Mouse (Mus musculus) natural killer cell, adult 2 months (primary cell): ENCODE measurements around the gene Tenm3.

Experiments used
- DNase-seq, 2 experiments: peaks; one replicate each; pipeline ENCODE4 v3.0.0; 2022; ENCODE audit warnings: low spot score in 2 of 2

Gene Tenm3

GRCm38 (mm10) chr8:48579732-48580131 lies 264.0 kb downstream of the Tenm3 start:
- no peak for DNase-seq

GRCm38 (mm10) chr8:48579144-48579543 lies 264.6 kb downstream of the Tenm3 start:
- no peak for DNase-seq

GRCm38 (mm10) chr8:48572941-48573340 lies 270.8 kb downstream of the Tenm3 start:
- no peak for DNase-seq

- DNase-seq: no peak
Observed at GRCm38 (mm10) chr8:48572345-48572744, 271.4 kb downstream of the Tenm3 start.

GRCm38 (mm10) chr8:48568608-48569007 lies 275.1 kb downstream of the Tenm3 start:
- DNase-seq: no peak

- DNase-seq: no peak
Observed at GRCm38 (mm10) chr8:48567929-48568607, 275.7 kb downstream of the Tenm3 start.

GRCm38 (mm10) chr8:48560227-48560626 lies 283.5 kb downstream of the Tenm3 start:
- no peak for DNase-seq

- no peak for DNase-seq
Observed at GRCm38 (mm10) chr8:48555546-48556141, 288.1 kb downstream of the Tenm3 start.

- DNase-seq: no peak
Observed at GRCm38 (mm10) chr8:48554762-48555545, 288.8 kb downstream of the Tenm3 start.

- no peak for DNase-seq
Observed at GRCm38 (mm10) chr8:48553791-48554288, 289.9 kb downstream of the Tenm3 start.

GRCm38 (mm10) chr8:48552306-48552705 lies 291.4 kb downstream of the Tenm3 start:
- DNase-seq: no peak

- no peak for DNase-seq
Observed at GRCm38 (mm10) chr8:48551370-48551769, 292.4 kb downstream of the Tenm3 start.

- no peak for DNase-seq
Observed at GRCm38 (mm10) chr8:48548908-48549307, 294.8 kb downstream of the Tenm3 start.

GRCm38 (mm10) chr8:48545631-48546030 lies 298.1 kb downstream of the Tenm3 start:
- no peak for DNase-seq

- no peak for DNase-seq
Observed at GRCm38 (mm10) chr8:48544840-48545239, 298.9 kb downstream of the Tenm3 start.

- DNase-seq: no peak
Observed at GRCm38 (mm10) chr8:48542141-48542540, 301.6 kb downstream of the Tenm3 start.

GRCm38 (mm10) chr8:48540894-48541293 lies 302.9 kb downstream of the Tenm3 start:
- DNase-seq: no peak

- no peak for DNase-seq
Observed at GRCm38 (mm10) chr8:48535833-48536232, 307.9 kb downstream of the Tenm3 start.

GRCm38 (mm10) chr8:48531795-48532194 lies 312.0 kb downstream of the Tenm3 start:
- no peak for DNase-seq

GRCm38 (mm10) chr8:48530916-48531570 lies 312.7 kb downstream of the Tenm3 start:
- DNase-seq: no peak

- no peak for DNase-seq
Observed at GRCm38 (mm10) chr8:48527418-48527817, 316.3 kb downstream of the Tenm3 start.

GRCm38 (mm10) chr8:48522536-48523123 lies 321.1 kb downstream of the Tenm3 start:
- no peak for DNase-seq
